In the genomic region with DNA sequence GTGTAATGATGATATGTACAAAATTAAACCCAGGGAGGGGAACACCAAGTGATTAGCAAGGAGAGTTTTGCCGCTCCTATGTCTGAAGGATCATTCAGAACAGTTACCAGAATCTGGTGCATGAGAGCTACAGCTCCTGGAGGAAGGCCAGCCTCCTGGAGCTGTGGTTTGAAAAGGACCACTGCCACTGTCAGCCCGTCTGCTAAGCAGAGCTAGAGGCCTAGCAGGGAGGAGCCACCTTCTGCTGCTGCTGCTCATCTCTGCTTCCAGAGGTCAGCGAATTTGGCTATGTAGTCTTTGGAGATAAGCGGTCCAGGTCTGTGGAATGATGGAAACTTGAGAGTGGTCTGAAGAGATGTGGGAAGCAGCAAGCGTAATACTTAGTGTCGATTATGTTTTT, we compare ENCODE assay signal across 12 mouse cellular contexts. TPM values are rescaled to one million over a fixed set of nuclear protein-coding genes. Genes with fewer than 3 reads are reported as not detected.
DNase-seq lines count a peak whose midpoint lies in the region; ATAC-seq and TF ChIP-seq lines count a peak whose summit lies in the region.
"Had no signal": no experiment of that assay in that cellular context is flagged by ENCODE, and none has a peak within 500 bp of the region (broad histone marks: within the 10 kb centered on the region; RNA-seq: fewer than 3 reads in every experiment).

No protein-coding gene starts in this region.

- ATAC-seq in hindbrain, embryonic 15.5 days (ENCODE audit: low FRiP score, low read depth) = no peak; the same call in 1 of the 2 replicates
- ATAC-seq in heart, embryonic 16.5 days (replicated peaks; ENCODE audit: extremely low read depth, insufficient read depth, low FRiP score) = peak; percentile 26; the same call in 1 of the 2 replicates
- ATAC-seq: intestine, embryonic 16.5 days had no signal

- no peaks in the 10 kb centered on the region for H3K36me3 ChIP-seq in hindbrain, embryonic 15.5 days
- no peaks in the 10 kb centered on the region for H3K36me3 ChIP-seq in hindbrain, embryonic 10.5 days
- H3K36me3 ChIP-seq in heart, embryonic 16.5 days (ENCODE audit: control insufficient read depth, insufficient read depth) = no peaks in the 10 kb centered on the region
- H3K36me3 ChIP-seq: neural tube, embryonic 13.5 days had no signal

- H3K27ac ChIP-seq in hindbrain, embryonic 15.5 days (replicated peaks) = 0 out of 2 replicates have a peak overlapping the region, but pooled peaks have one; percentile 0
- no peak overlapping the region for H3K27ac ChIP-seq in hindbrain, embryonic 10.5 days
- H3K27ac ChIP-seq in cerebellum, adult 2 months (ENCODE audit: insufficient read depth, low read length) = no peak overlapping the region
- H3K27ac ChIP-seq in heart, embryonic 16.5 days (ENCODE audit: low read length) = peak overlapping the region; percentile 85
- H3K27ac ChIP-seq: left cerebral cortex, adult 2 months; neural tube, embryonic 13.5 days had no signal

- TF ChIP-seq CTCF in cerebellum, adult 2 months (IDR thresholded peaks at IDR 0.05; ENCODE audit: borderline replicate concordance, insufficient read depth, low read depth, low read length) = no peak

- H3K4me1 ChIP-seq in hindbrain, embryonic 15.5 days (replicated peaks) = peaks cover 24% of the 10 kb centered on the region
- no peaks in the 10 kb centered on the region for H3K4me1 ChIP-seq in hindbrain, embryonic 10.5 days (replicated peaks)
- H3K4me1 ChIP-seq in cerebellum, adult 2 months (ENCODE audit: control insufficient read depth, insufficient read depth, low read length) = peaks cover 11% of the 10 kb centered on the region
- peaks cover 46% of the 10 kb centered on the region for H3K4me1 ChIP-seq in heart, embryonic 16.5 days (ENCODE audit: control insufficient read depth, insufficient read depth, low read length)

- no peak for DNase-seq in hindbrain, embryonic 10.5 days (ENCODE audit: low spot score)
- peak; percentile 59 for DNase-seq in brain, adult 2 months (ENCODE audit: low read depth, low spot score)
- DNase-seq in cerebellum, adult 2 months = peak; percentile 43 to 45
- DNase-seq in kidney, postnatal 25 days = no peak
- DNase-seq in gastrocnemius, postnatal 36 days = no peak
- DNase-seq in layer of hippocampus, adult 8-10 months (ENCODE audit: low spot score in 2 of 2) = no peak
- DNase-seq: thymus, postnatal 25 days had no signal

- H3K4me3 ChIP-seq in hindbrain, embryonic 15.5 days = no peak overlapping the region
- H3K4me3 ChIP-seq in hindbrain, embryonic 10.5 days = no peak overlapping the region
- no peak overlapping the region for H3K4me3 ChIP-seq in cerebellum, adult 2 months (replicated peaks; ENCODE audit: insufficient read depth, low read depth, low read length)
- no peak overlapping the region for H3K4me3 ChIP-seq in heart, embryonic 16.5 days (ENCODE audit: low read length)
- H3K4me3 ChIP-seq: left cerebral cortex, adult 2 months; neural tube, embryonic 13.5 days had no signal

- H3K9me3 ChIP-seq in hindbrain, embryonic 15.5 days = no peaks in the 10 kb centered on the region
- no peaks in the 10 kb centered on the region for H3K9me3 ChIP-seq in hindbrain, embryonic 10.5 days
- H3K9me3 ChIP-seq in heart, embryonic 16.5 days (replicated peaks; ENCODE audit: control insufficient read depth, low read length) = no peaks in the 10 kb centered on the region
- H3K9me3 ChIP-seq: neural tube, embryonic 13.5 days had no signal

- no peak overlapping the region for H3K9ac ChIP-seq in hindbrain, embryonic 15.5 days
- H3K9ac ChIP-seq in heart, embryonic 16.5 days (ENCODE audit: low read length) = peak overlapping the region; percentile 36; the same call in 1 of the 2 replicates
- H3K9ac ChIP-seq: neural tube, embryonic 13.5 days had no signal

- intact Hi-C loops in gastrocnemius, postnatal 36 days (cut with DNase I) = no loop called here

- no peak for TF ChIP-seq POLR2A in cerebellum, adult 2 months (IDR thresholded peaks at IDR 0.05; ENCODE audit: borderline replicate concordance, insufficient read depth, low read length)

- H3K27me3 ChIP-seq in hindbrain, embryonic 15.5 days = no peaks in the 10 kb centered on the region
- no peaks in the 10 kb centered on the region for H3K27me3 ChIP-seq in hindbrain, embryonic 10.5 days (ENCODE audit: insufficient read depth, poor library complexity, severe bottlenecking)
- H3K27me3 ChIP-seq in cerebellum, adult 2 months (ENCODE audit: control insufficient read depth, insufficient read depth, low read length) = no peaks in the 10 kb centered on the region
- H3K27me3 ChIP-seq in heart, embryonic 16.5 days (ENCODE audit: control insufficient read depth, insufficient read depth, low read length) = no peaks in the 10 kb centered on the region
- H3K27me3 ChIP-seq: neural tube, embryonic 13.5 days had no signal

- 60% methylated on average over 6 of the region's 6 CpGs for WGBS in hindbrain, embryonic 15.5 days
- 77% methylated on average over 6 of the region's 6 CpGs for WGBS in hindbrain, embryonic 10.5 days
- WGBS in cerebellum, adult 2 months = 34% methylated on average over 6 of the region's 6 CpGs
- WGBS in heart, embryonic 16.5 days = 24% methylated on average over 6 of the region's 6 CpGs

- no peak overlapping the region for H3K4me2 ChIP-seq in hindbrain, embryonic 15.5 days
- H3K4me2 ChIP-seq in heart, embryonic 16.5 days (ENCODE audit: low read depth, low read length) = 0 out of 2 replicates have a peak overlapping the region, but pooled peaks have one; percentile 19
- H3K4me2 ChIP-seq: neural tube, embryonic 13.5 days had no signal

RNA-seq across cellular contexts. Expression of a gene that starts 13.4 kb away (rescaled TPM):
- polyA plus RNA-seq in hindbrain, embryonic 15.5 days (2015; fragmentation: Nextera tagmentation; extraction: Ambion mirVana) = 205 and 211 TPM in 2 replicates
- polyA plus RNA-seq in hindbrain, embryonic 10.5 days (2016; fragmentation: Nextera tagmentation; extraction: Ambion mirVana) = 135 and 137 TPM in 2 replicates
- polyA plus RNA-seq in cerebellum, adult 2 months (2012; rRNA removed) = 73.0 and 75.2 TPM in 2 replicates
- polyA plus RNA-seq in heart, embryonic 16.5 days (2015; fragmentation: Nextera tagmentation; extraction: Ambion mirVana) = 111 and 114 TPM in 2 replicates
- total RNA-seq in gastrocnemius, postnatal 36 days (2021) = 10 to 100 TPM; 16.7 to 19.8 TPM
- 100 to 1,000 TPM; 127 to 141 (median 133) TPM for total RNA-seq in layer of hippocampus, adult 8-10 months (2022)

Comparison
In these comparisons a context has a peak if more than half of its experiments do, and no peak if none do; other contexts are left out.
1. H3K27ac ChIP-seq: peak in hindbrain, embryonic 15.5 days (single experiment) and heart, embryonic 16.5 days (single experiment); none in hindbrain, embryonic 10.5 days (single experiment) and cerebellum, adult 2 months (single experiment).
2. DNase-seq: peak in brain, adult 2 months (single experiment) and cerebellum, adult 2 months (2 of 2); none in hindbrain, embryonic 10.5 days (single experiment), kidney, postnatal 25 days (0 of 2), gastrocnemius, postnatal 36 days (0 of 2) and layer of hippocampus, adult 8-10 months (0 of 2).